Mouse (Mus musculus): ENCODE measurements around the gene Arf1. TPM values are rescaled to one million over a fixed set of nuclear protein-coding genes. Genes with fewer than 3 reads are reported as not detected.

Arf1 gene
- polyA plus RNA-seq, 1 experiment from 2014 or later = 257 TPM

GRCm38 (mm10) chr11:59164384-59164783 is 63.7 kb downstream of the Arf1 start:
- Histone ChIP-seq H3K9me3 (replicated peaks; ENCODE audit: control insufficient read depth, low read length) (no peaks in the 10 kb centered on the region), H3K27me3 (ENCODE audit: control insufficient read depth, insufficient read depth, low read depth, low read length) (no peaks in the 10 kb centered on the region), H3K4me2 (ENCODE audit: low read depth, low read length) (peak overlapping the region; percentile 94), H3K4me1 (ENCODE audit: control insufficient read depth, low read depth, low read length) (peaks cover 41% of the 10 kb centered on the region), H3K9ac (ENCODE audit: low read depth, low read length) (peak overlapping the region; percentile 98), H3K36me3 (ENCODE audit: control insufficient read depth, insufficient read depth) (peaks cover 11% of the 10 kb centered on the region; the same call in 1 of the 2 replicates), H3K27ac (ENCODE audit: low read length) (peak overlapping the region; percentile 98), H3K4me3 (ENCODE audit: low read depth, low read length) (peak overlapping the region; percentile 85)
- peak; percentile 66 for ATAC-seq (ENCODE audit: low read depth)
- 31% methylated on average over 9 of the region's 9 CpGs for WGBS (ENCODE audit: insufficient replicate concordance)

DNA sequence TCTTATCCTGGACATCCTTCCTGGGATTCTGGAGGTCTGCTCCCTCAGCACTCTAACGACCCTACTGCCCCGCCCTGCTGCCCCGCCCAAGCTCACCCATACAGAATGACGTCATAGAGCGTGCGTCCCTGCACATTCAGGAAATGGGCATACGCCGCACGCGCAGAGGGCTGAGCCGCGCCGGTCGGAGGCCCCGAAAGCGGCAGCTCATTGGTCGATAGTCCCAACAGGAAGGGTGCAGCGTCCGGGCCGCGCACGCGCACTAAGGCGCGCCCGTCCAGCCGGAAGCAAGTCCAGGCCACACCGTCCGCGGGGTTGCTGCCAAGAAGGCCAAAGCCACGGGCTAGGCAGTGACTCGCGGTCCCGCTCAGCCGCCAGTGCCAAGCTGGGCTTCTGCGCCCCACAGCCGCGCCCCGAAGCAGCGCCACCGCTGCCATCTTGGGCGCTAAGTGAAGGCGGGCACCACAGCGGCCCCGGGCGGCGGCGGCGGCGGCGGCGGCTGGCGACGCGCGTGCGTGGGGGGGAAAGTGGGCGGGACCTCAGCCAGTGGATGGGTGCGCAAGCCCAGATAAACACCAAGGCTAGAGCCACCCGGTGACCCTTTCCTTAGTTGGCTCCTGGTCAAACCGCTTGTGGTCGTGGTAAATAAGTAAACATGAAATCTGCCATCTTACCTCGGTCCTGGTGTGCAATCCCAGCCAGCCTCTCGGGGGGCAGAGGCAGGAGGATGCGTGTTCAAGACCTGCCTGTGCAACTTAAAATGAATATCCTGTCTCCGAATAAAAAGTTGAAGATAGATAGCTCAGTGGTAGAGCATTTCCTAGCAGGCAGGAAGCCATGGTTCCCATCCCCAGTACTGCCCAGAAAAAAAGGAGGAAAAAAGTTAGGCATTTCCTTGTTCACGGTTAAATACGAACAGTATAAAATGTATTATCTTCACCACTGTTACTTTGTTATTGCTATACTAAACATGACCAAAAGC is 64.5 kb downstream of the Arf1 start, which contains the start of gene Iba57:
Iba57 (minus strand) TSS at position 485 of the 982 bp plus-strand sequence.
- peak within 1 kb of the TSS; percentile 85 for H3K4me3 ChIP-seq (ENCODE audit: low read depth, low read length)
- peak within 1 kb of the TSS; percentile 94 for H3K4me2 ChIP-seq (ENCODE audit: low read depth, low read length)
- peak within 1 kb of the TSS; percentile 98 for H3K9ac ChIP-seq (ENCODE audit: low read depth, low read length)
- under 1% methylated on average over 62 of the region's 68 CpGs for WGBS (ENCODE audit: insufficient replicate concordance)
- ATAC-seq (ENCODE audit: low read depth) = peak; percentile 91
- H3K9me3 ChIP-seq (replicated peaks; ENCODE audit: control insufficient read depth, low read length) = no peaks in the 10 kb centered on the region
- H3K27me3 ChIP-seq (ENCODE audit: control insufficient read depth, insufficient read depth, low read depth, low read length) = no peaks in the 10 kb centered on the region
- peak within 1 kb of the TSS; percentile 98 for H3K27ac ChIP-seq (ENCODE audit: low read length)
- peaks cover 41% of the 10 kb centered on the region for H3K4me1 ChIP-seq (ENCODE audit: control insufficient read depth, low read depth, low read length)
- H3K36me3 ChIP-seq (ENCODE audit: control insufficient read depth, insufficient read depth) = peaks cover 18% of the 10 kb centered on the region

- Histone ChIP-seq H3K9ac (ENCODE audit: low read depth, low read length) (peak overlapping the region; percentile 98), H3K4me2 (ENCODE audit: low read depth, low read length) (peak overlapping the region; percentile 94), H3K4me3 (ENCODE audit: low read depth, low read length) (peak overlapping the region; percentile 85), H3K27ac (ENCODE audit: low read length) (peak overlapping the region; percentile 98), H3K36me3 (ENCODE audit: control insufficient read depth, insufficient read depth) (peaks cover 27% of the 10 kb centered on the region), H3K27me3 (ENCODE audit: control insufficient read depth, insufficient read depth, low read depth, low read length) (no peaks in the 10 kb centered on the region), H3K4me1 (ENCODE audit: control insufficient read depth, low read depth, low read length) (peaks cover 37% of the 10 kb centered on the region), H3K9me3 (replicated peaks; ENCODE audit: control insufficient read depth, low read length) (no peaks in the 10 kb centered on the region)
- ATAC-seq (ENCODE audit: low read depth) = no peak
- WGBS (ENCODE audit: insufficient replicate concordance) = 37% methylated on average over 9 of the region's 9 CpGs
Observed at GRCm38 (mm10) chr11:59162443-59163254, 65.4 kb downstream of the Arf1 start.

Other genes starting within 250 kb of the Arf1 start
- gene Obscn, start 91.9 kb downstream of the Arf1 start, polyA plus RNA-seq (2015; fragmentation: Nextera tagmentation; extraction: Ambion mirVana) = 0.12 and 0.34 TPM in 2 replicates
- gene Iba57, start 64.5 kb downstream of the Arf1 start, polyA plus RNA-seq (2015; fragmentation: Nextera tagmentation; extraction: Ambion mirVana) = 12.8 and 13.3 TPM in 2 replicates
- 0.08 and 0.20 TPM in 2 replicates for gene Gjc2, start 45.1 kb downstream of the Arf1 start, polyA plus RNA-seq (2015; fragmentation: Nextera tagmentation; extraction: Ambion mirVana)
- gene Guk1, start 36.1 kb downstream of the Arf1 start, polyA plus RNA-seq (2015; fragmentation: Nextera tagmentation; extraction: Ambion mirVana) = 55.0 TPM in 2 replicates
- gene Mrpl55, start 25.8 kb downstream of the Arf1 start, polyA plus RNA-seq (2015; fragmentation: Nextera tagmentation; extraction: Ambion mirVana) = 43.1 and 44.3 TPM in 2 replicates
- 14.6 and 15.1 TPM in 2 replicates for gene 2310033P09Rik, start 19.9 kb downstream of the Arf1 start, polyA plus RNA-seq (2015; fragmentation: Nextera tagmentation; extraction: Ambion mirVana)
- not detected in 2 replicates for gene Wnt3a, start 62.5 kb upstream of the Arf1 start, polyA plus RNA-seq (2015; fragmentation: Nextera tagmentation; extraction: Ambion mirVana)
- gene Wnt9a, start 78.7 kb upstream of the Arf1 start, polyA plus RNA-seq (2015; fragmentation: Nextera tagmentation; extraction: Ambion mirVana) = 0.22 and 0.32 TPM in 2 replicates
- not detected in 2 replicates for gene Prss38, start 147.4 kb upstream of the Arf1 start, polyA plus RNA-seq (2015; fragmentation: Nextera tagmentation; extraction: Ambion mirVana)
- 3.4 and 3.7 TPM in 2 replicates for gene Jmjd4, start 221.8 kb upstream of the Arf1 start, polyA plus RNA-seq (2015; fragmentation: Nextera tagmentation; extraction: Ambion mirVana)
- gene Snap47, start 222.9 kb upstream of the Arf1 start, polyA plus RNA-seq (2015; fragmentation: Nextera tagmentation; extraction: Ambion mirVana) = 26.3 and 28.7 TPM in 2 replicates
- 1.0 and 1.4 TPM in 2 replicates for gene Zfp867, start 244.2 kb upstream of the Arf1 start, polyA plus RNA-seq (2015; fragmentation: Nextera tagmentation; extraction: Ambion mirVana)

Measured in liver, embryonic 16.5 days (tissue).